Mouse (Mus musculus): ENCODE measurements around the gene Rai1. TPM values are rescaled to one million over a fixed set of nuclear protein-coding genes. Genes with fewer than 3 reads are reported as not detected.

Rai1 gene
- polyA plus RNA-seq, 1 experiment from 2014 or later: 32.5 TPM

GRCm38 (mm10) chr11:60162547-60162946 lies 57.7 kb downstream of the Rai1 start:
- no peak for DNase-seq (ENCODE audit: low spot score)
- Histone ChIP-seq H3K9me3 (no peaks in the 10 kb centered on the region), H3K4me1 (peaks cover 94% of the 10 kb centered on the region), H3K36me3 (peaks cover 25% of the 10 kb centered on the region), H3K4me3 (no peak overlapping the region), H3K27me3 (ENCODE audit: insufficient read depth, poor library complexity, severe bottlenecking) (no peaks in the 10 kb centered on the region), H3K27ac (no peak overlapping the region)
- WGBS: 90% methylated on average over 1 of the region's 1 CpGs

- Histone ChIP-seq H3K9me3 (no peaks in the 10 kb centered on the region), H3K36me3 (peaks cover 25% of the 10 kb centered on the region), H3K27ac (0 out of 2 replicates have a peak overlapping the region, but pooled peaks have one; percentile 1), H3K4me1 (peaks cover 94% of the 10 kb centered on the region), H3K27me3 (ENCODE audit: insufficient read depth, poor library complexity, severe bottlenecking) (no peaks in the 10 kb centered on the region), H3K4me3 (no peak overlapping the region)
- WGBS: 93% methylated on average over 4 of the region's 4 CpGs
- DNase-seq (ENCODE audit: low spot score): no peak
Observed at GRCm38 (mm10) chr11:60163362-60163761, 58.5 kb downstream of the Rai1 start.

GRCm38 (mm10) chr11:60164450-60164849 lies 59.6 kb downstream of the Rai1 start:
- no peaks in the 10 kb centered on the region for H3K9me3 ChIP-seq
- H3K36me3 ChIP-seq: peaks cover 19% of the 10 kb centered on the region
- 86% methylated on average over 6 of the region's 6 CpGs for WGBS
- H3K27me3 ChIP-seq (ENCODE audit: insufficient read depth, poor library complexity, severe bottlenecking): no peaks in the 10 kb centered on the region
- DNase-seq (ENCODE audit: low spot score): no peak
- H3K4me3 ChIP-seq: no peak overlapping the region
- H3K4me1 ChIP-seq: peaks cover 95% of the 10 kb centered on the region
- H3K27ac ChIP-seq: peak overlapping the region; percentile 52

GRCm38 (mm10) chr11:60165076-60165475 lies 60.3 kb downstream of the Rai1 start:
- peaks cover 96% of the 10 kb centered on the region for H3K4me1 ChIP-seq
- 0 out of 2 replicates have a peak overlapping the region, but pooled peaks have one; percentile 47 for H3K27ac ChIP-seq
- DNase-seq (ENCODE audit: low spot score): no peak
- H3K27me3 ChIP-seq (ENCODE audit: insufficient read depth, poor library complexity, severe bottlenecking): no peaks in the 10 kb centered on the region
- H3K4me3 ChIP-seq: no peak overlapping the region
- H3K9me3 ChIP-seq: no peaks in the 10 kb centered on the region
- peaks cover 21% of the 10 kb centered on the region for H3K36me3 ChIP-seq
- WGBS: 55% methylated on average over 5 of the region's 5 CpGs

GRCm38 (mm10) chr11:60168780-60169179 lies 64.0 kb downstream of the Rai1 start:
- no peak overlapping the region for H3K4me3 ChIP-seq
- no peaks in the 10 kb centered on the region for H3K9me3 ChIP-seq
- H3K27ac ChIP-seq: peak overlapping the region; percentile 75
- H3K4me1 ChIP-seq: peaks cover 95% of the 10 kb centered on the region
- 35% methylated on average over 9 of the region's 9 CpGs for WGBS
- DNase-seq (ENCODE audit: low spot score): no peak
- H3K36me3 ChIP-seq: peaks cover 13% of the 10 kb centered on the region; the same call in 1 of the 2 replicates
- no peaks in the 10 kb centered on the region for H3K27me3 ChIP-seq (ENCODE audit: insufficient read depth, poor library complexity, severe bottlenecking)

- H3K4me1 ChIP-seq: peaks cover 98% of the 10 kb centered on the region
- 73% methylated on average over 3 of the region's 3 CpGs for WGBS
- H3K9me3 ChIP-seq: no peaks in the 10 kb centered on the region
- H3K27me3 ChIP-seq (ENCODE audit: insufficient read depth, poor library complexity, severe bottlenecking): no peaks in the 10 kb centered on the region
- peaks cover 16% of the 10 kb centered on the region; the same call in 1 of the 2 replicates for H3K36me3 ChIP-seq
- no peak for DNase-seq (ENCODE audit: low spot score)
- H3K27ac ChIP-seq: peak overlapping the region; percentile 52; the same call in 1 of the 2 replicates
- no peak overlapping the region for H3K4me3 ChIP-seq
Observed at GRCm38 (mm10) chr11:60172074-60172473, 67.3 kb downstream of the Rai1 start.

GRCm38 (mm10) chr11:60173606-60174184 lies 68.9 kb downstream of the Rai1 start:
- peaks cover 98% of the 10 kb centered on the region for H3K4me1 ChIP-seq
- no peak for DNase-seq (ENCODE audit: low spot score)
- H3K27me3 ChIP-seq (ENCODE audit: insufficient read depth, poor library complexity, severe bottlenecking): no peaks in the 10 kb centered on the region
- 73% methylated on average over 10 of the region's 10 CpGs for WGBS
- peak overlapping the region; percentile 52; the same call in 1 of the 2 replicates for H3K27ac ChIP-seq
- peaks cover 21% of the 10 kb centered on the region; the same call in 1 of the 2 replicates for H3K36me3 ChIP-seq
- H3K4me3 ChIP-seq: no peak overlapping the region
- no peaks in the 10 kb centered on the region for H3K9me3 ChIP-seq

GRCm38 (mm10) chr11:60175371-60176181 lies 70.8 kb downstream of the Rai1 start:
- H3K9me3 ChIP-seq: no peaks in the 10 kb centered on the region
- DNase-seq (ENCODE audit: low spot score): peak; percentile 91
- peaks cover 11% of the 10 kb centered on the region; the same call in 1 of the 2 replicates for H3K36me3 ChIP-seq
- WGBS: under 1% methylated on average over 64 of the region's 66 CpGs
- peaks cover 98% of the 10 kb centered on the region for H3K4me1 ChIP-seq
- H3K27ac ChIP-seq: peak overlapping the region; percentile 96
- no peaks in the 10 kb centered on the region for H3K27me3 ChIP-seq (ENCODE audit: insufficient read depth, poor library complexity, severe bottlenecking)
- peak overlapping the region; percentile 75 for H3K4me3 ChIP-seq

GRCm38 (mm10) chr11:60176182-60176974 lies 71.6 kb downstream of the Rai1 start:
- Histone ChIP-seq H3K27ac (peak overlapping the region; percentile 96), H3K9me3 (no peaks in the 10 kb centered on the region), H3K4me1 (peaks cover 99% of the 10 kb centered on the region), H3K36me3 (peaks cover 11% of the 10 kb centered on the region; the same call in 1 of the 2 replicates), H3K4me3 (peak overlapping the region; percentile 75), H3K27me3 (ENCODE audit: insufficient read depth, poor library complexity, severe bottlenecking) (no peaks in the 10 kb centered on the region)
- peak; percentile 93 for DNase-seq (ENCODE audit: low spot score)
- WGBS: 0% methylated on average over 59 of the region's 71 CpGs

GRCm38 (mm10) chr11:60176975-60177657 lies 72.3 kb downstream of the Rai1 start:
- Histone ChIP-seq H3K4me3 (peak overlapping the region; percentile 75), H3K4me1 (peaks cover 100% of the 10 kb centered on the region), H3K27ac (peak overlapping the region; percentile 96), H3K9me3 (no peaks in the 10 kb centered on the region), H3K36me3 (peaks cover 11% of the 10 kb centered on the region; the same call in 1 of the 2 replicates), H3K27me3 (ENCODE audit: insufficient read depth, poor library complexity, severe bottlenecking) (no peaks in the 10 kb centered on the region)
- 2% methylated on average over 42 of the region's 42 CpGs for WGBS
- DNase-seq (ENCODE audit: low spot score): no peak

GRCm38 (mm10) chr11:60178005-60178404 lies 73.2 kb downstream of the Rai1 start:
- 61% methylated on average over 6 of the region's 6 CpGs for WGBS
- no peak for DNase-seq (ENCODE audit: low spot score)
- H3K9me3 ChIP-seq: no peaks in the 10 kb centered on the region
- H3K27ac ChIP-seq: peak overlapping the region; percentile 96
- no peaks in the 10 kb centered on the region for H3K27me3 ChIP-seq (ENCODE audit: insufficient read depth, poor library complexity, severe bottlenecking)
- peaks cover 100% of the 10 kb centered on the region for H3K4me1 ChIP-seq
- peak overlapping the region; percentile 75; the same call in 1 of the 2 replicates for H3K4me3 ChIP-seq
- H3K36me3 ChIP-seq: peaks cover 11% of the 10 kb centered on the region; the same call in 1 of the 2 replicates

GRCm38 (mm10) chr11:60178506-60178905 lies 73.7 kb downstream of the Rai1 start:
- H3K9me3 ChIP-seq: no peaks in the 10 kb centered on the region
- peak overlapping the region; percentile 96; the same call in 1 of the 2 replicates for H3K27ac ChIP-seq
- 0 out of 2 replicates have a peak overlapping the region, but pooled peaks have one; percentile 75 for H3K4me3 ChIP-seq
- H3K36me3 ChIP-seq: peaks cover 10% of the 10 kb centered on the region; the same call in 1 of the 2 replicates
- H3K27me3 ChIP-seq (ENCODE audit: insufficient read depth, poor library complexity, severe bottlenecking): no peaks in the 10 kb centered on the region
- no peak for DNase-seq (ENCODE audit: low spot score)
- peaks cover 100% of the 10 kb centered on the region for H3K4me1 ChIP-seq
